Mouse (Mus musculus) liver, embryonic 11.5 days (tissue): Measurements from ENCODE around the gene Lix1l. TPM values are rescaled to one million over a fixed set of nuclear protein-coding genes. Genes with fewer than 3 reads are reported as not detected.

Experiments used
- ATAC-seq: fragments of 200-750 bp; cut with Nextera tagmentation; replicated peaks from 2 replicates; pipeline ENCODE4 v1.8.0; 2017; ENCODE audit warnings: moderate number of reproducible peaks, mild to moderate bottlenecking, moderate TSS enrichment, moderate library complexity; ENCODE audit not compliant: low FRiP score
- DNase-seq: peaks from one replicate; pipeline ENCODE4 v3.0.0-alpha.2; 2017; ENCODE audit warnings: low spot score
- H3K27ac ChIP-seq: fragments of 300-500 bp; sonication (generic); 2 replicates; pipeline ENCODE4 v1.5.1; 2014; ENCODE audit warnings: mild to moderate bottlenecking, low read depth, low read length, control low read depth
- H3K27me3 ChIP-seq: fragments of 300-500 bp; sonication (generic); replicated peaks from 2 replicates; pipeline ENCODE4 v1.6.1; 2014; ENCODE audit warnings: low read length, mixed read lengths; ENCODE audit not compliant: control insufficient read depth, insufficient read depth
- H3K36me3 ChIP-seq: fragments of 300-500 bp; sonication (generic); 2 replicates; pipeline ENCODE4 v1.6.1; 2014; ENCODE audit warnings: mild to moderate bottlenecking, low read length, moderate library complexity, mixed read lengths; ENCODE audit not compliant: control insufficient read depth, insufficient read depth
- H3K4me1 ChIP-seq: fragments of 300-500 bp; sonication (generic); replicated peaks from 2 replicates; pipeline ENCODE4 v1.6.1; 2014; ENCODE audit warnings: low read length, mixed read lengths; ENCODE audit not compliant: control insufficient read depth, insufficient read depth
- H3K4me2 ChIP-seq: fragments of 300-500 bp; sonication (generic); 2 replicates; pipeline ENCODE4 v1.6.1; 2014; ENCODE audit warnings: mild to moderate bottlenecking, control low read depth, moderate library complexity
- H3K4me3 ChIP-seq: fragments of 300-500 bp; sonication (generic); 2 replicates; pipeline ENCODE4 v1.5.1; 2014; ENCODE audit warnings: low read depth, low read length, control low read depth
- H3K9ac ChIP-seq: fragments of 300-500 bp; sonication (generic); 2 replicates; pipeline ENCODE4 v1.6.1; 2014; ENCODE audit warnings: low read depth, low read length, control low read depth
- H3K9me3 ChIP-seq: fragments of 300-500 bp; sonication (generic); 2 replicates; pipeline ENCODE4 v1.6.1; 2016; ENCODE audit warnings: low read length, inconsistent platforms, mixed read lengths; ENCODE audit not compliant: control insufficient read depth
- whole genome bisulfite sequencing: fragments of 180-500 bp; shearing (Covaris S2); extraction: QIAGEN DNeasy Blood & Tissue Kit; methylation state at CpG from one replicate; pipeline ENCODE4 v1.1.7; 2014; 5-methylcytosine and 5-hydroxymethylcytosine counted together
- polyA plus RNA-seq: library from polyadenylated mRNA; unstranded; fragments of >200 nt; fragmentation: Nextera tagmentation; extraction: Ambion mirVana; gene quantifications from 2 replicates; pipeline ENCODE4 v1.2.1, GENCODE M21; 2014

Gene Lix1l
- polyA plus RNA-seq, 1 experiment from 2014 or later: 3.1 TPM

- H3K4me2 ChIP-seq: no peak overlapping the region
- H3K4me1 ChIP-seq: peaks cover 23% of the 10 kb centered on the region
- H3K27ac ChIP-seq: no peak overlapping the region
- H3K27me3 ChIP-seq: no peaks in the 10 kb centered on the region
- no peaks in the 10 kb centered on the region for H3K9me3 ChIP-seq
- peaks cover 20% of the 10 kb centered on the region for H3K36me3 ChIP-seq
- no peak for ATAC-seq
- no peak overlapping the region for H3K4me3 ChIP-seq
- no peak for DNase-seq
- WGBS: 79% methylated on average over 8 of the region's 8 CpGs
- H3K9ac ChIP-seq: no peak overlapping the region
Measured at GRCm38 (mm10) chr3:96563267-96563666, 37.7 kb upstream of the Lix1l start.

DNA sequence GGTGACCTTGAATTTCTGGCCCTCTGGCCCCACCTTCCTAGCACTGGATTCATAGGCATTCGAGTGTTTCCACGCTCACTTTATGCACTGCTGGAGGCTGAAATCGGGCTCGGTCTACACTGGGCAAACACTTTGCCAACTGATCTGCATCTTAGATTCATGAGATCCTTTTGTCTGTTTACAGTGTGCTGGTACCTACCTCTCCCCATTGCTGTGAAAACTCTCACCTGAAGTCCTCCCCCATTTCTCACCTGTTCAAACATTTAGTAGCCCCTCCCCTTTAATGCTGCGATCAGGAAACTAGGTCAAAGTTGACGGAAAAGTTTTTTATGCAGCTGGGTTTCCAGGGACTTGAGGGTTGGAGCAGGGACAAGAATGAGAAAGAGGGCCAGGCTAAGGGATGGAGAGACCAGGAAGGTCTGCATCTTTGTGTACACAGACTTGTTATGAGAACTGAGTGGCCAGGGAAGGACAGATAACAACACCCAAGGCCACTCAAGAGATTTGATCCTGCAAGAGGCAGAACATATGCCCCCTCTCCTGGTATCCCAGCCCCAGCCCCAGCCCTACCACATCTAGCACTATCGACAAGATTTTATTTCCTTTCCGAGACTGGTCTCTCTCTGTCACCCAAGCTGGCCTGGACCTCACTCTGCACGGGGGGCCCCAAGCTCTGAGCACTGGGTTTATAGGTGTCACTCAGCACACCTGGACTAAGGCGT is 36.9 kb upstream of the Lix1l start:
- H3K27me3 ChIP-seq: no peaks in the 10 kb centered on the region
- DNase-seq: no peak
- ATAC-seq: 0 out of 2 replicates have a peak, but pooled peaks have one; percentile 27
- 47% methylated on average over 10 of the region's 10 CpGs for WGBS
- H3K9ac ChIP-seq: no peak overlapping the region
- peaks cover 20% of the 10 kb centered on the region for H3K36me3 ChIP-seq
- no peak overlapping the region for H3K4me3 ChIP-seq
- H3K9me3 ChIP-seq: no peaks in the 10 kb centered on the region
- peak overlapping the region; percentile 39 for H3K4me2 ChIP-seq
- H3K27ac ChIP-seq: peak overlapping the region; percentile 54
- H3K4me1 ChIP-seq: peaks cover 23% of the 10 kb centered on the region

GRCm38 (mm10) chr3:96564633-96565032 is 36.3 kb upstream of the Lix1l start:
- H3K4me1 ChIP-seq: peaks cover 19% of the 10 kb centered on the region
- peak overlapping the region; percentile 27; the same call in 1 of the 2 replicates for H3K9ac ChIP-seq
- peak overlapping the region; percentile 39 for H3K4me2 ChIP-seq
- peak; percentile 30; the same call in 1 of the 2 replicates for ATAC-seq
- H3K27ac ChIP-seq: peak overlapping the region; percentile 54
- H3K9me3 ChIP-seq: no peaks in the 10 kb centered on the region
- H3K4me3 ChIP-seq: 0 out of 2 replicates have a peak overlapping the region, but pooled peaks have one; percentile 8
- H3K27me3 ChIP-seq: no peaks in the 10 kb centered on the region
- DNase-seq: no peak
- peaks cover 17% of the 10 kb centered on the region for H3K36me3 ChIP-seq
- WGBS: 25% methylated on average over 7 of the region's 7 CpGs

GRCm38 (mm10) chr3:96565105-96565504 is 35.8 kb upstream of the Lix1l start:
- H3K36me3 ChIP-seq: peaks cover 13% of the 10 kb centered on the region
- H3K27ac ChIP-seq: peak overlapping the region; percentile 54
- H3K9me3 ChIP-seq: no peaks in the 10 kb centered on the region
- peaks cover 15% of the 10 kb centered on the region for H3K4me1 ChIP-seq
- WGBS: 91% methylated on average over 2 of the region's 3 CpGs
- H3K4me2 ChIP-seq: peak overlapping the region; percentile 39
- H3K9ac ChIP-seq: no peak overlapping the region; the same call in 1 of the 2 replicates
- 0 out of 2 replicates have a peak overlapping the region, but pooled peaks have one; percentile 8 for H3K4me3 ChIP-seq
- no peaks in the 10 kb centered on the region for H3K27me3 ChIP-seq
- DNase-seq (no peak), ATAC-seq (no peak)

DNA sequence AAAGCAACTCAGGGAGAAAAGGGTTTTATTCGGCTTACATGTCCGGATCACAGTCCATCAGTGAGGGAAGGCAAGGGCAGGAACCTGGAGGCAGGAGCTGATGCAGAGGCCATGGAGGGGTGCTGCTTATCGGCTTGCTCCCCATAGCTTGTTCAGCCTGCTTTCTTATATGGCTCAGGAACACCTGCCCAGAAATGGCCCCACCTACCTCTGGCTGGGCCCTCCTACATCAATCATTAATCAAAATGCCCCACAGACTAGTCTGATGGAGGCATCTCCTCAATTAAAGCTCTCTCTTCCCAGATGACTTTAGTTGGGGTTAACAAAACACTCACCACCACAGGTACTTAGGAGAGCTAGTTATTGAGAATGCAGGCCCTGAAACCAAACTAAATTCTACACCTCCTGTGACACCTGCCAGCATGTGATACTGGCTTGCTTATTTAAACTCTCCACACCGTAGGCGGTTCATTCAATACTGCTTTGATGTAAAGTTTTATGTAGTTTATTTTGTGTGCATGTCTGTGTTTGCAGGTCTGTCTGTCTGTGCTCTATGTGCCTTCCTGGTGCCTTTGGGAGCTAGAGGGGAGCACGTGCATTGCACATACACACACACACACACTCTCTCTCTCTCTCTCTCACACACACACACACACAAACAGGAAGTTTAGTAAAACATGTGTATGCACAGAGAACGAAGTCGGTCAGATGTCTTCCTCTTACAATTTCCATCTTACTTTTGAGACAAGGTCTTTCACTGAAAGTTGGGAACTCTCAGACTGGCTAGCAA is 34.1 kb upstream of the Lix1l start:
- ATAC-seq: no peak
- DNase-seq: no peak
- H3K4me2 ChIP-seq: no peak overlapping the region
- H3K27ac ChIP-seq: no peak overlapping the region
- H3K4me3 ChIP-seq: no peak overlapping the region
- WGBS: 77% methylated on average over 8 of the region's 8 CpGs
- no peaks in the 10 kb centered on the region for H3K36me3 ChIP-seq
- H3K9me3 ChIP-seq: no peaks in the 10 kb centered on the region
- H3K9ac ChIP-seq: no peak overlapping the region
- peaks cover 20% of the 10 kb centered on the region for H3K4me1 ChIP-seq
- H3K27me3 ChIP-seq: no peaks in the 10 kb centered on the region

GRCm38 (mm10) chr3:96568605-96569004 is 32.3 kb upstream of the Lix1l start:
- DNase-seq: no peak
- ATAC-seq: no peak
- peaks cover 21% of the 10 kb centered on the region for H3K4me1 ChIP-seq
- no peak overlapping the region for H3K4me3 ChIP-seq
- no peaks in the 10 kb centered on the region for H3K36me3 ChIP-seq
- no peak overlapping the region for H3K4me2 ChIP-seq
- 79% methylated on average over 8 of the region's 8 CpGs for WGBS
- no peaks in the 10 kb centered on the region for H3K27me3 ChIP-seq
- H3K9me3 ChIP-seq: no peaks in the 10 kb centered on the region
- no peak overlapping the region for H3K27ac ChIP-seq
- H3K9ac ChIP-seq: no peak overlapping the region

GRCm38 (mm10) chr3:96569506-96569905 is 31.4 kb upstream of the Lix1l start:
- DNase-seq: no peak

GRCm38 (mm10) chr3:96569966-96570605 is 30.9 kb upstream of the Lix1l start:
- DNase-seq (no peak), ATAC-seq (no peak)
- H3K9ac ChIP-seq: no peak overlapping the region
- no peak overlapping the region for H3K4me2 ChIP-seq
- no peak overlapping the region for H3K4me3 ChIP-seq
- no peaks in the 10 kb centered on the region for H3K27me3 ChIP-seq
- H3K9me3 ChIP-seq: no peaks in the 10 kb centered on the region
- H3K36me3 ChIP-seq: no peaks in the 10 kb centered on the region
- H3K27ac ChIP-seq: peak overlapping the region; percentile 34; the same call in 1 of the 2 replicates
- H3K4me1 ChIP-seq: peaks cover 22% of the 10 kb centered on the region
- whole genome bisulfite sequencing: 84% methylated on average over 11 of the region's 11 CpGs

More at GRCm38 (mm10) chr3:96569506-96569905, 31.4 kb upstream of the Lix1l start:
- Histone ChIP-seq H3K27ac (no peak overlapping the region), H3K4me3 (no peak overlapping the region), H3K27me3 (no peaks in the 10 kb centered on the region), H3K4me2 (no peak overlapping the region), H3K4me1 (peaks cover 25% of the 10 kb centered on the region), H3K9ac (no peak overlapping the region), H3K9me3 (no peaks in the 10 kb centered on the region), H3K36me3 (no peaks in the 10 kb centered on the region)
- 92% methylated on average over 13 of the region's 13 CpGs for WGBS
- no peak for ATAC-seq
